ENCODE assay signal across 11 mouse cellular contexts in the genomic region with DNA sequence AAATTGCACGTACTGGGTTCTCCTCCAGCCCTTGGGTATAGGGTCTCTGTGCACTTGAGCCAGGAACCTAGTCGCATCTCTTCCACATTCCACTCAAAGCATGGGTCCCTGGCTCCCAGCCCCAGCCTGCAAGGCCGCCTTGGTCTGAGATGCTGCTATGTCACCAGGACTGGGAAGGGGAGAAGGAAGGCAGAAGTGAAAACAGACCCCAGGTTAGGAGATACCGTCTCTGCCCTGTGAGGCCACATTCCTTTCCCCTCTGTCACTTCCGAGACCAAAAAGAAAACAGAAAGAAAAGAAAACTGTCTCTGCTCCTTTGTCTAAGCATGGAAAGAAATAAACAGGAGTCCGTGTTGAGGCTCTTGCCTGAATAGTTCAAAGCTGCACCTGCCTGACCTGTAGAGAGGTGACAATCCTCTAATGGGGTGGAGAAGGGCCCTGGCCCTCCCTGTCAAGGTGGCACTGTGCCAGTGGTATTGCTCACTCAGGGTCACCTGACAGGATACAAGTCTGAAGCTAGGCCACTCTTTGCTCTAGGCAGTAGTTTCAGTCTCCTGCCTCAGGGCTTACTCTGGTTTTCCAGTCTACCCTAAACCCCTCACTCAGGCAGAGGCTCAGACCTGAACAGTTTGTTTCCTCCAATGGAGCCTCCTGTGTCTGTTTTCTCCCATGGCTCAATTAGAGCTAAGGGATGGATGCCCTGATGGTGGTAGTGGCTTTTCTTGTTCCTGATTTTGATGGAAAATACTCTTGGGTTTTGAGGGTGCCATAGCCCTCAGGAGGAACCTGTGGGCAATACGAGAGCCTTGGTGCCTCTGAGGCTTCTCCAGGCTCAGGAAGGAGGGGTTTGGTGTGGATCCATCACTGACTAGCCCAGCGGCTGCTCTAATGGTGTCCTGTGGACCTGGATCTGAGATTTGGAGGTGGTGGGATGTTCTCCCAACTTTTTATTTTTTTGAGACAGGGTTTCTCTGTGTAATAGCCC. TPM values are rescaled to one million over a fixed set of nuclear protein-coding genes. Genes with fewer than 3 reads are reported as not detected.
DNase-seq lines count a peak whose midpoint lies in the region; ATAC-seq lines count a peak whose summit lies in the region.
"Had no signal": no experiment of that assay in that cellular context is flagged by ENCODE, and none has a peak within 500 bp of the region (broad histone marks: within the 10 kb centered on the region; RNA-seq: fewer than 3 reads in every experiment).

No protein-coding gene starts in this region.

- WGBS in hindbrain, embryonic 13.5 days = 82% methylated on average over 8 of the region's 8 CpGs
- WGBS in hindbrain, embryonic 12.5 days = 68% methylated on average over 8 of the region's 8 CpGs
- WGBS in embryonic facial prominence, embryonic 14.5 days = 62% methylated on average over 8 of the region's 8 CpGs
- 72% methylated on average over 8 of the region's 8 CpGs for WGBS in midbrain, embryonic 11.5 days
- WGBS in forebrain, embryonic 14.5 days = 73% methylated on average over 8 of the region's 8 CpGs

- H3K36me3 ChIP-seq in hindbrain, embryonic 13.5 days = no peaks in the 10 kb centered on the region
- no peaks in the 10 kb centered on the region for H3K36me3 ChIP-seq in hindbrain, embryonic 12.5 days
- 0 out of 2 replicates have a peak, but pooled peaks cover 12% of the 10 kb centered on the region for H3K36me3 ChIP-seq in embryonic facial prominence, embryonic 14.5 days (ENCODE audit: control insufficient read depth, insufficient read depth, low read length)
- H3K36me3 ChIP-seq in midbrain, embryonic 11.5 days (ENCODE audit: control insufficient read depth, insufficient read depth, low read length) = no peaks in the 10 kb centered on the region
- H3K36me3 ChIP-seq in forebrain, embryonic 14.5 days (ENCODE audit: control insufficient read depth, insufficient read depth, low read length) = no peaks in the 10 kb centered on the region
- H3K36me3 ChIP-seq: G1E; liver, embryonic 13.5 days; neural tube, embryonic 12.5 days had no signal

- H3K4me3 ChIP-seq in hindbrain, embryonic 13.5 days = no peak overlapping the region
- no peak overlapping the region for H3K4me3 ChIP-seq in hindbrain, embryonic 12.5 days
- H3K4me3 ChIP-seq in embryonic facial prominence, embryonic 14.5 days (ENCODE audit: low read depth, low read length) = no peak overlapping the region
- H3K4me3 ChIP-seq in midbrain, embryonic 11.5 days (ENCODE audit: low read depth, low read length) = no peak overlapping the region
- H3K4me3 ChIP-seq in forebrain, embryonic 14.5 days (ENCODE audit: low read depth, low read length) = no peak overlapping the region
- H3K4me3 ChIP-seq: liver, embryonic 13.5 days; neural tube, embryonic 12.5 days had no signal

- H3K9ac ChIP-seq in hindbrain, embryonic 13.5 days = 0 out of 2 replicates have a peak overlapping the region, but pooled peaks have one; percentile 9
- H3K9ac ChIP-seq in hindbrain, embryonic 12.5 days = no peak overlapping the region
- no peak overlapping the region for H3K9ac ChIP-seq in embryonic facial prominence, embryonic 14.5 days (ENCODE audit: low read depth, low read length)
- H3K9ac ChIP-seq in midbrain, embryonic 11.5 days (ENCODE audit: low read length) = no peak overlapping the region
- no peak overlapping the region for H3K9ac ChIP-seq in forebrain, embryonic 14.5 days (ENCODE audit: low read length)
- H3K9ac ChIP-seq: liver, embryonic 13.5 days; neural tube, embryonic 12.5 days had no signal

- no peak for ATAC-seq in hindbrain, embryonic 13.5 days (ENCODE audit: low FRiP score)
- ATAC-seq in hindbrain, embryonic 12.5 days (ENCODE audit: low FRiP score) = no peak
- ATAC-seq in embryonic facial prominence, embryonic 14.5 days (ENCODE audit: low read depth) = 0 out of 2 replicates have a peak, but pooled peaks have one; percentile 13
- no peak for ATAC-seq in midbrain, embryonic 11.5 days (ENCODE audit: low FRiP score)
- ATAC-seq in forebrain, embryonic 14.5 days = no peak

- H3K27ac ChIP-seq in hindbrain, embryonic 13.5 days = no peak overlapping the region
- no peak overlapping the region for H3K27ac ChIP-seq in hindbrain, embryonic 12.5 days
- no peak overlapping the region for H3K27ac ChIP-seq in embryonic facial prominence, embryonic 14.5 days (replicated peaks; ENCODE audit: low read depth, low read length)
- no peak overlapping the region for H3K27ac ChIP-seq in midbrain, embryonic 11.5 days (ENCODE audit: low read depth, low read length)
- H3K27ac ChIP-seq in forebrain, embryonic 14.5 days (ENCODE audit: low read depth, low read length) = no peak overlapping the region
- H3K27ac ChIP-seq: liver, embryonic 13.5 days; neural tube, embryonic 12.5 days had no signal

- no peaks in the 10 kb centered on the region for H3K9me3 ChIP-seq in hindbrain, embryonic 13.5 days
- H3K9me3 ChIP-seq in hindbrain, embryonic 12.5 days (replicated peaks) = no peaks in the 10 kb centered on the region
- no peaks in the 10 kb centered on the region for H3K9me3 ChIP-seq in embryonic facial prominence, embryonic 14.5 days (ENCODE audit: control insufficient read depth, low read length)
- no peaks in the 10 kb centered on the region for H3K9me3 ChIP-seq in midbrain, embryonic 11.5 days (ENCODE audit: control insufficient read depth, low read length)
- H3K9me3 ChIP-seq in forebrain, embryonic 14.5 days (replicated peaks; ENCODE audit: control insufficient read depth, low read length) = no peaks in the 10 kb centered on the region
- H3K9me3 ChIP-seq: liver, embryonic 13.5 days; neural tube, embryonic 12.5 days had no signal

- no peak overlapping the region for H3K4me2 ChIP-seq in hindbrain, embryonic 13.5 days
- H3K4me2 ChIP-seq in hindbrain, embryonic 12.5 days (replicated peaks) = no peak overlapping the region
- H3K4me2 ChIP-seq in embryonic facial prominence, embryonic 14.5 days (ENCODE audit: low read depth, low read length) = no peak overlapping the region
- no peak overlapping the region for H3K4me2 ChIP-seq in midbrain, embryonic 11.5 days
- H3K4me2 ChIP-seq in forebrain, embryonic 14.5 days (ENCODE audit: low read length) = no peak overlapping the region
- H3K4me2 ChIP-seq: liver, embryonic 13.5 days; neural tube, embryonic 12.5 days had no signal

- H3K4me1 ChIP-seq in hindbrain, embryonic 13.5 days (replicated peaks) = peaks cover 13% of the 10 kb centered on the region
- H3K4me1 ChIP-seq in hindbrain, embryonic 12.5 days = 0 out of 2 replicates have a peak, but pooled peaks cover 5% of the 10 kb centered on the region
- peaks cover 4% of the 10 kb centered on the region; the same call in 1 of the 2 replicates for H3K4me1 ChIP-seq in embryonic facial prominence, embryonic 14.5 days (ENCODE audit: control insufficient read depth, insufficient read depth, low read length)
- no peaks in the 10 kb centered on the region for H3K4me1 ChIP-seq in midbrain, embryonic 11.5 days (ENCODE audit: control insufficient read depth, insufficient read depth, low read length)
- H3K4me1 ChIP-seq in forebrain, embryonic 14.5 days (ENCODE audit: control insufficient read depth, insufficient read depth, low read length) = peaks cover 2% of the 10 kb centered on the region; the same call in 1 of the 2 replicates
- H3K4me1 ChIP-seq: neural tube, embryonic 12.5 days had no signal

- H3K27me3 ChIP-seq in hindbrain, embryonic 13.5 days = no peaks in the 10 kb centered on the region
- H3K27me3 ChIP-seq in hindbrain, embryonic 12.5 days = no peaks in the 10 kb centered on the region
- no peaks in the 10 kb centered on the region for H3K27me3 ChIP-seq in embryonic facial prominence, embryonic 14.5 days (replicated peaks; ENCODE audit: control insufficient read depth, insufficient read depth, low read length)
- no peaks in the 10 kb centered on the region for H3K27me3 ChIP-seq in midbrain, embryonic 11.5 days (ENCODE audit: control insufficient read depth, insufficient read depth, low read length)
- H3K27me3 ChIP-seq in forebrain, embryonic 14.5 days (replicated peaks; ENCODE audit: control insufficient read depth, insufficient read depth, low read length) = no peaks in the 10 kb centered on the region
- H3K27me3 ChIP-seq: liver, embryonic 13.5 days; neural tube, embryonic 12.5 days had no signal

- peak; percentile 68 for DNase-seq in NIH3T3 (ENCODE audit: low read depth)
- no peak for DNase-seq in embryonic facial prominence, embryonic 14.5 days (ENCODE audit: low spot score)
- peak; percentile 59 for DNase-seq in lung, postnatal 14 days
- DNase-seq in midbrain, embryonic 11.5 days (ENCODE audit: low spot score, missing footprints) = no peak
- DNase-seq in left cerebral cortex, adult 8-10 months (ENCODE audit: low spot score in 2 of 2) = no peak
- DNase-seq in forebrain, embryonic 14.5 days (ENCODE audit: low spot score) = no peak
- DNase-seq: liver, embryonic 13.5 days had no signal

RNA-seq across cellular contexts. Expression of gene Pwwp2b, which starts 18.9 kb away (rescaled TPM):
- 4.5 and 4.9 TPM in 2 replicates for polyA plus RNA-seq in hindbrain, embryonic 13.5 days (2015; fragmentation: Nextera tagmentation; extraction: Ambion mirVana)
- 4.3 and 5.1 TPM in 2 replicates for polyA plus RNA-seq in hindbrain, embryonic 12.5 days (2016; fragmentation: Nextera tagmentation; extraction: Ambion mirVana)
- polyA plus RNA-seq in embryonic facial prominence, embryonic 14.5 days (2014; fragmentation: Nextera tagmentation; extraction: Ambion mirVana) = 11.0 and 11.6 TPM in 2 replicates
- polyA plus RNA-seq in midbrain, embryonic 11.5 days (2014; fragmentation: Nextera tagmentation; extraction: Ambion mirVana) = 2.6 and 3.3 TPM in 2 replicates
- total RNA-seq in left cerebral cortex, adult 8-10 months (2022) = 10 to 100 TPM; 16.8 to 18.3 (median 17.7) TPM
- polyA plus RNA-seq in forebrain, embryonic 14.5 days (2014; fragmentation: Nextera tagmentation; extraction: Ambion mirVana) = 4.2 and 5.3 TPM in 2 replicates

RNA-seq across cellular contexts. Expression of gene Stk32c, which starts 54.1 kb away (rescaled TPM):
- polyA plus RNA-seq in hindbrain, embryonic 13.5 days (2015; fragmentation: Nextera tagmentation; extraction: Ambion mirVana) = 1.1 TPM in 2 replicates
- 0.65 and 0.68 TPM in 2 replicates for polyA plus RNA-seq in hindbrain, embryonic 12.5 days (2016; fragmentation: Nextera tagmentation; extraction: Ambion mirVana)
- 0.11 and 0.35 TPM in 2 replicates for polyA plus RNA-seq in embryonic facial prominence, embryonic 14.5 days (2014; fragmentation: Nextera tagmentation; extraction: Ambion mirVana)
- polyA plus RNA-seq in midbrain, embryonic 11.5 days (2014; fragmentation: Nextera tagmentation; extraction: Ambion mirVana) = 0.33 and 0.63 TPM in 2 replicates
- 100 to 1,000 TPM; 175 to 186 (median 183) TPM for total RNA-seq in left cerebral cortex, adult 8-10 months (2022)
- polyA plus RNA-seq in forebrain, embryonic 14.5 days (2014; fragmentation: Nextera tagmentation; extraction: Ambion mirVana) = 1.5 TPM in 2 replicates
- total RNA-seq: G1E had no signal
- polyA plus RNA-seq: G1E; liver, embryonic 13.5 days had no signal

RNA-seq across cellular contexts. Expression of gene Lrrc27, which starts 54.4 kb away (rescaled TPM):
- polyA plus RNA-seq in hindbrain, embryonic 13.5 days (2015; fragmentation: Nextera tagmentation; extraction: Ambion mirVana) = 3.5 and 5.0 TPM in 2 replicates
- 3.2 and 5.3 TPM in 2 replicates for polyA plus RNA-seq in hindbrain, embryonic 12.5 days (2016; fragmentation: Nextera tagmentation; extraction: Ambion mirVana)
- 3.2 and 3.3 TPM in 2 replicates for polyA plus RNA-seq in embryonic facial prominence, embryonic 14.5 days (2014; fragmentation: Nextera tagmentation; extraction: Ambion mirVana)
- 6.8 and 9.8 TPM in 2 replicates for polyA plus RNA-seq in midbrain, embryonic 11.5 days (2014; fragmentation: Nextera tagmentation; extraction: Ambion mirVana)
- 10 to 100 TPM in 1 of 4 experiments, 1 to 10 TPM in 3; 7.4 to 13.7 (median 8.4) TPM for total RNA-seq in left cerebral cortex, adult 8-10 months (2022)
- 4.8 and 4.9 TPM in 2 replicates for polyA plus RNA-seq in forebrain, embryonic 14.5 days (2014; fragmentation: Nextera tagmentation; extraction: Ambion mirVana)
- polyA plus RNA-seq: G1E had no signal

Comparison
In these comparisons a context has a peak if more than half of its experiments do, and no peak if none do; other contexts are left out.
1. DNase-seq: peak in NIH3T3 (single experiment) and lung, postnatal 14 days (single experiment); none in embryonic facial prominence, embryonic 14.5 days (single experiment), midbrain, embryonic 11.5 days (single experiment), left cerebral cortex, adult 8-10 months (0 of 2) and forebrain, embryonic 14.5 days (single experiment).